Mouse (Mus musculus) urinary bladder, postnatal 36 days (tissue): Measurements from ENCODE around the gene Ttc6.

ENCODE experiments used
- DNase-seq, 2 experiments: peaks; one replicate each; pipeline ENCODE4 v3.0.0; 2022; ENCODE audit warnings: low spot score in 2 of 2, mixed read lengths in 1 of 2

Gene Ttc6

GRCm38 (mm10) chr12:57563909-57564308 lies at the start of gene Ttc6:
Gene Ttc6 (plus strand): TSS chr12:57564113.
- DNase-seq: no peak

GRCm38 (mm10) chr12:57514552-57514951 lies 49.4 kb upstream of the Ttc6 start:
- no peak for DNase-seq

GRCm38 (mm10) chr12:57515702-57516377 lies 48.1 kb upstream of the Ttc6 start:
- no peak for DNase-seq

GRCm38 (mm10) chr12:57528335-57528734 lies 35.6 kb upstream of the Ttc6 start:
- no peak for DNase-seq

- no peak for DNase-seq
Observed at GRCm38 (mm10) chr12:57530474-57530873, 33.4 kb upstream of the Ttc6 start.

- peak in 1 of 2 experiments; percentile 21 for DNase-seq
Observed at GRCm38 (mm10) chr12:57534517-57534878, 29.4 kb upstream of the Ttc6 start.

- peak; percentile 52 to 56 for DNase-seq
Observed at GRCm38 (mm10) chr12:57534879-57535611, 28.9 kb upstream of the Ttc6 start.

- DNase-seq: peak; percentile 44 to 45
Observed at GRCm38 (mm10) chr12:57536056-57536908, 27.6 kb upstream of the Ttc6 start.

- no peak for DNase-seq
Observed at GRCm38 (mm10) chr12:57536909-57537670, 26.8 kb upstream of the Ttc6 start.

- peak in 1 of 2 experiments; percentile 31 for DNase-seq
Observed at GRCm38 (mm10) chr12:57537791-57538587, 25.9 kb upstream of the Ttc6 start.

- peak; percentile 19 to 27 for DNase-seq
Observed at GRCm38 (mm10) chr12:57538588-57539550, 25.0 kb upstream of the Ttc6 start.

GRCm38 (mm10) chr12:57539551-57539985 lies 24.3 kb upstream of the Ttc6 start:
- DNase-seq: no peak

GRCm38 (mm10) chr12:57541118-57541517 lies 22.8 kb upstream of the Ttc6 start:
- no peak for DNase-seq

GRCm38 (mm10) chr12:57541931-57542745 lies 21.8 kb upstream of the Ttc6 start:
- peak in 1 of 2 experiments; percentile 41 for DNase-seq

GRCm38 (mm10) chr12:57542746-57543626 lies 20.9 kb upstream of the Ttc6 start:
- peak in 1 of 2 experiments; percentile 30 for DNase-seq

GRCm38 (mm10) chr12:57543627-57543991 lies 20.3 kb upstream of the Ttc6 start:
- DNase-seq: no peak

GRCm38 (mm10) chr12:57544641-57545370 lies 19.1 kb upstream of the Ttc6 start:
- peak; percentile 58 to 66 for DNase-seq
